Mouse (Mus musculus) ovary, adult 10 weeks (tissue): ENCODE results near the gene Sardh. TPM values are rescaled to one million over a fixed set of nuclear protein-coding genes. Genes with fewer than 3 reads are reported as not detected.

ENCODE experiments used
- polyA plus RNA-seq: library from polyadenylated mRNA; stranded (reverse); fragments of 350-450 nt; fragmentation: Illumina TruSeq; extraction: RNeasy Lipid Tissue Mini Kit (QIAGEN cat#74804); gene quantifications from one replicate; pipeline ENCODE4 v1.2.3, GENCODE M21; 2014

The Sardh gene
- polyA plus RNA-seq, result 2.1 TPM

GRCm38 (mm10) chr2:27248211-27248610 lies at the start of gene Sardh:
Gene Sardh (minus strand): TSS chr2:27248337.

DNA sequence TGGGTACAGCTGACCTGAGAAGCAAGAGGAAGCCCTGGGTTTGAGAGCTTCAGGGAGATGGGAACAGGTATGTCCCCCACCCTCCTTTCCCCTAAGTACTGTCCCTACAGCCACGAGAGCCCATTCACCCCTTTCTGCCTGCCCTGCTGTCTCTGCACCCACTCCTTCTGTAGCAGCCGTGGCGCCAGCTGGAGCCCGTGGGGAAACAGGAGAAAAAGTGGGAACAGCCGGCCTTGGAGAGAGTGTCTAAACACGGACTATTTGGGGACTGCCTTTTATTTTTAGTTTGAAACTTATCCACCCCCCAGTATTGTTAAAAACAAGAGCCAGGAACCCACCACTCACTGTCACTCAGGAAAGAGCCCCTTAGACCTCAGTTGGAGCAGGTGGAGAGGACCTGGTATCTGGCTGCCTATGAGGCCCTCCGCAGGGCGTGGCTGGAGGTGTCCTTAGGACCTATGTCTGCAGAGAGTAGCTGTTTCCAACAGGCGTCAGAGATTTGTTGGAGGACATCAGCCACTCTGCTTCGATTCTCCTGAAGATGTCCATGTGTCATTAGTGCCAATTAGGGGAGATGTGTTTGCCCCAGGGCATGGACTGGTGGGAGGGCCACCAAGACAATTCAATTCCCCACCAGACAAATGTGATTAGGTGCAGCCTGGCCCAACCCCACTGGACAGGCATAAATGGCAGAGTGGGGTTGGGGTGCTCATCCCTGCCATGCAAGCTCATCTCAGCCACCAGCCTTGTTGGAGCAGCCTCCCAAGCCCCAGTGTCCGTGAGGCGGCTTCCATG lies 83.1 kb downstream of the Sardh start, which contains the start of gene Dbh:
Gene Dbh (plus strand): TSS at position 438 of the 795 bp plus-strand sequence.

DNA sequence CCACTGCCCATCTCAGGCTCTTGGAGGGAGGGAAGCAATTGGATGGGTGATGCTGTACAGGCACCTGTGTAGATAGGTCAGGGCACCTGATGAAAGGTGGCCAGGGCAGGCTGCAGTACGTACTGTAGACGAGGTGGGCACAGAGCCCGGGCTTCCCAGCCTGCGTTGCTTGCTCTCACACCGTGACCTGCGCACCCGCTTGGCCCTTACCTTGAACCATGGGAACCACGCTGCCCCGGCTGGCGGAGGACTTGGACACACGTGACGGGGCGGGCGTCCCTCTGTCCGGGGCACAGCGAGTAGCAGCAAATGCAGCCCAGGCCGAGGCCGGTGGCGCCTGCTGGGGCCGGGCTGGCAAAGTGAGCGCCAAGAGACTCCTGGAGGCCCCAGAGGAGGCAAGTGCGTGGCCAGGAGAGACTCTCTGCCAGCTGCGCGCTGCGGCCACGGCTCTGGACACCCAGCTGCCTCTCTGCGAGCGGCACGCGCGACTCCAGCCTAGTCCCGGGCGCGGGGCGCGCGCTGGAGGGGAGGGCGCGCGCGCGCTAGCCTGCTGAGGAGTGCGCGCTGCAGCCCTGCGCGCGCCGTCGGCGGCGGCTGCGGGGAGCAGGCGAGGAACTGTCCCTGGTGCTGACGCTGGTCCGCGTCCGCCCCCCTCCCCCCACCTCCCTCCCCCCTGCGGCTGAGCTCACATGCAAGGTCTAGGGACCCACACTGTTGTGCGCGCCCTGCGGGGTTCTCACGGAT lies 106.0 kb downstream of the Sardh start, which contains the start of gene Fam163b:
Gene Fam163b (minus strand): TSS at position 542 of the 744 bp plus-strand sequence.

Other genes starting within 250 kb of the Sardh start
- gene Cacfd1, start 238.4 kb downstream of the Sardh start, polyA plus RNA-seq, result 19.5 TPM
- not detected for gene Slc2a6, start 220.3 kb downstream of the Sardh start, polyA plus RNA-seq
- gene Mymk, start 176.2 kb downstream of the Sardh start, polyA plus RNA-seq, result not detected
- 0.40 TPM for gene Adamtsl2, start 169.0 kb downstream of the Sardh start, polyA plus RNA-seq
- gene Fam163b, start 105.8 kb downstream of the Sardh start, polyA plus RNA-seq, result not detected
- gene Dbh, start 83.1 kb downstream of the Sardh start, polyA plus RNA-seq, result not detected
- gene Vav2, start 178.7 kb upstream of the Sardh start, polyA plus RNA-seq, result 3.9 TPM
- 3.2 TPM for gene Brd3os, start 194.0 kb upstream of the Sardh start, polyA plus RNA-seq